ENCODE assay signal across 8 mouse cellular contexts in the genomic region with DNA sequence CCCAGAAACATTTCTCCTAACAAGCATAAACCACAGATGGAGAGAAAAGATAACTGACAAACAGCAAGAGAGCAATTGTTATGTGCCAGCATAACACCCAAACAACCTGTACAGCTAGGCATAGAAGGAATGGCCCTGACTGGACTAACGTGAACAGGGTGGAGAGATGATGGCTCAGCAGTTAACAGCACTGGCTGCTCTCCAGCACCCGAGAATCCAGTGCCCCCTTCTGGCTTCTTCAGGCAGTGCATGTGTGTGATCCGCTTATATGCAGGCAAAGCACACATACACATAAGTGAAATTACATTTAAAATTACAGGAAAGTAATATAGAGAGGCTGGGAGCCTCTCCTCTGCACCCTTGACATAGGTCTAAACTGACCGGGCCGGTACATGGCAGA. TPM values are rescaled to one million over a fixed set of nuclear protein-coding genes. Genes with fewer than 3 reads are reported as not detected.
A peak's percentile ranks its signal among the peaks of the same experiment; 100 is the strongest.
DNase-seq lines count a peak whose midpoint lies in the region; ATAC-seq and TF ChIP-seq lines count a peak whose summit lies in the region.

No protein-coding gene starts in this region.

- no peak overlapping the region for H3K27ac ChIP-seq in hindbrain, embryonic 14.5 days
- no peak overlapping the region for H3K27ac ChIP-seq in hindbrain, embryonic 12.5 days
- no peak overlapping the region for H3K27ac ChIP-seq in embryonic fibroblast, embryonic 13.5 days (ENCODE audit: insufficient read depth, low read length)
- H3K27ac ChIP-seq in small intestine, adult 2 months (ENCODE audit: insufficient read depth, low read depth, low read length): no peak overlapping the region

- H3K36me3 ChIP-seq in hindbrain, embryonic 14.5 days (replicated peaks; ENCODE audit: control insufficient read depth, insufficient read depth): peaks cover 12% of the 10 kb centered on the region
- H3K36me3 ChIP-seq in hindbrain, embryonic 12.5 days: 0 out of 2 replicates have a peak, but pooled peaks cover 4% of the 10 kb centered on the region
- peaks cover 32% of the 10 kb centered on the region for H3K36me3 ChIP-seq in small intestine, adult 2 months (ENCODE audit: control insufficient read depth, insufficient read depth, low read length)

- intact Hi-C loops in left cerebral cortex, postnatal 4 days (cut with DNase I): no loop called here

- no peaks in the 10 kb centered on the region for H3K9me3 ChIP-seq in hindbrain, embryonic 14.5 days (ENCODE audit: control insufficient read depth, low read length)
- H3K9me3 ChIP-seq in hindbrain, embryonic 12.5 days (replicated peaks): no peaks in the 10 kb centered on the region

- TF ChIP-seq POLR2A in embryonic fibroblast, embryonic 13.5 days (IDR thresholded peaks at IDR 0.05; ENCODE audit: low read depth, low read length): no peak
- no peak for TF ChIP-seq POLR2A in small intestine, adult 2 months (IDR thresholded peaks at IDR 0.05; ENCODE audit: low read depth, low read length)

- H3K27me3 ChIP-seq in hindbrain, embryonic 14.5 days (ENCODE audit: control insufficient read depth, insufficient read depth, low read length): no peaks in the 10 kb centered on the region
- no peaks in the 10 kb centered on the region for H3K27me3 ChIP-seq in hindbrain, embryonic 12.5 days
- H3K27me3 ChIP-seq in small intestine, adult 2 months (ENCODE audit: control insufficient read depth, insufficient read depth, low read length): no peaks in the 10 kb centered on the region

- peak; percentile 33; the same call in 1 of the 2 replicates for TF ChIP-seq CTCF in embryonic fibroblast, embryonic 13.5 days (IDR thresholded peaks at IDR 0.05; ENCODE audit: borderline replicate concordance, insufficient read depth, low read length)
- peak; percentile 67; the same call in 1 of the 2 replicates for TF ChIP-seq CTCF in small intestine, adult 2 months (IDR thresholded peaks at IDR 0.05; ENCODE audit: extremely low read depth, insufficient read length, insufficient replicate concordance, low read depth, low read length)

- ATAC-seq in hindbrain, embryonic 14.5 days (ENCODE audit: low FRiP score): no peak
- ATAC-seq in hindbrain, embryonic 12.5 days (ENCODE audit: low FRiP score): no peak

- H3K4me2 ChIP-seq in hindbrain, embryonic 14.5 days (replicated peaks): no peak overlapping the region
- no peak overlapping the region for H3K4me2 ChIP-seq in hindbrain, embryonic 12.5 days (replicated peaks)

- no peak overlapping the region for H3K9ac ChIP-seq in hindbrain, embryonic 14.5 days
- no peak overlapping the region for H3K9ac ChIP-seq in hindbrain, embryonic 12.5 days

- H3K4me3 ChIP-seq in hindbrain, embryonic 14.5 days (replicated peaks; ENCODE audit: low read length): no peak overlapping the region
- H3K4me3 ChIP-seq in hindbrain, embryonic 12.5 days: no peak overlapping the region
- no peak overlapping the region for H3K4me3 ChIP-seq in embryonic fibroblast, embryonic 13.5 days (ENCODE audit: insufficient read depth, low read length)
- no peak overlapping the region for H3K4me3 ChIP-seq in small intestine, adult 2 months (ENCODE audit: low read depth, low read length)

- peak; percentile 57 for DNase-seq in hindbrain, embryonic 14.5 days (ENCODE audit: low spot score)
- DNase-seq in CD8-positive naive resting alpha-beta T cell, adult 2 months (ENCODE audit: low read depth in 2 of 2, low spot score in 2 of 2): peak; percentile 28 to 47
- peak; percentile 42 for DNase-seq in WW6 (ENCODE audit: low read depth, low spot score)
- peak; percentile 23 for DNase-seq in left cerebral cortex, postnatal 4 days
- DNase-seq in gastrocnemius, adult 8-10 months (ENCODE audit: low spot score in 2 of 2): no peak

- WGBS in hindbrain, embryonic 14.5 days: 57% methylated on average over 5 of the region's 5 CpGs
- WGBS in hindbrain, embryonic 12.5 days: 54% methylated on average over 5 of the region's 5 CpGs
- 43% methylated on average over 5 of the region's 5 CpGs for WGBS in small intestine, adult 2 months

- H3K4me1 ChIP-seq in hindbrain, embryonic 14.5 days (replicated peaks; ENCODE audit: control insufficient read depth, insufficient read depth, low read length): no peaks in the 10 kb centered on the region
- no peaks in the 10 kb centered on the region for H3K4me1 ChIP-seq in hindbrain, embryonic 12.5 days
- no peaks in the 10 kb centered on the region for H3K4me1 ChIP-seq in embryonic fibroblast, embryonic 13.5 days (ENCODE audit: control insufficient read depth, insufficient read depth, low read length)
- no peaks in the 10 kb centered on the region for H3K4me1 ChIP-seq in small intestine, adult 2 months (ENCODE audit: control insufficient read depth, insufficient read depth, insufficient read length, low read length)

RNA-seq across cellular contexts. Expression of a gene that starts 16.2 kb away (rescaled TPM):
- polyA plus RNA-seq in hindbrain, embryonic 14.5 days (2014; fragmentation: Nextera tagmentation; extraction: Ambion mirVana): 7.6 and 10.0 TPM in 2 replicates
- 9.5 TPM in 2 replicates for polyA plus RNA-seq in hindbrain, embryonic 12.5 days (2016; fragmentation: Nextera tagmentation; extraction: Ambion mirVana)
- 14.0 and 14.5 TPM in 2 replicates for polyA plus RNA-seq in embryonic fibroblast, embryonic 13.5 days (2011; ENCODE audit: insufficient read length, low read depth, missing spikeins)
- total RNA-seq in left cerebral cortex, postnatal 4 days (2021): 1 to 10 TPM; 8.0 to 8.9 TPM
- polyA plus RNA-seq in small intestine, adult 2 months (2012; rRNA removed): 26.8 and 54.6 TPM in 2 replicates
- 10 to 100 TPM; 44.8 to 52.2 (median 51.3) TPM for total RNA-seq in gastrocnemius, adult 8-10 months (2022)

RNA-seq across cellular contexts. Expression of a gene that starts 16.4 kb away (rescaled TPM):
- 81.5 TPM in 2 replicates for polyA plus RNA-seq in hindbrain, embryonic 14.5 days (2014; fragmentation: Nextera tagmentation; extraction: Ambion mirVana)
- 69.2 and 72.4 TPM in 2 replicates for polyA plus RNA-seq in hindbrain, embryonic 12.5 days (2016; fragmentation: Nextera tagmentation; extraction: Ambion mirVana)
- 50.3 and 52.0 TPM in 2 replicates for polyA plus RNA-seq in embryonic fibroblast, embryonic 13.5 days (2011; ENCODE audit: insufficient read length, low read depth, missing spikeins)
- total RNA-seq in left cerebral cortex, postnatal 4 days (2021): 10 to 100 TPM; 47.4 to 49.4 TPM
- 8.2 and 10.6 TPM in 2 replicates for polyA plus RNA-seq in small intestine, adult 2 months (2012; rRNA removed)
- 10 to 100 TPM; 11.0 to 14.9 (median 12.4) TPM for total RNA-seq in gastrocnemius, adult 8-10 months (2022)

RNA-seq across cellular contexts. Expression of a gene that starts 38.9 kb away (rescaled TPM):
- polyA plus RNA-seq in hindbrain, embryonic 14.5 days (2014; fragmentation: Nextera tagmentation; extraction: Ambion mirVana): not detected in 2 replicates
- polyA plus RNA-seq in hindbrain, embryonic 12.5 days (2016; fragmentation: Nextera tagmentation; extraction: Ambion mirVana): not detected in 2 replicates
- not detected in 2 replicates for polyA plus RNA-seq in embryonic fibroblast, embryonic 13.5 days (2011; ENCODE audit: insufficient read length, low read depth, missing spikeins)
- not detected for total RNA-seq in left cerebral cortex, postnatal 4 days (2021)
- not detected in 2 replicates for polyA plus RNA-seq in small intestine, adult 2 months (2012; rRNA removed)
- total RNA-seq in gastrocnemius, adult 8-10 months (2022): not detected

RNA-seq across cellular contexts. Expression of a gene that starts 47.4 kb away (rescaled TPM):
- 1.3 and 1.5 TPM in 2 replicates for polyA plus RNA-seq in hindbrain, embryonic 14.5 days (2014; fragmentation: Nextera tagmentation; extraction: Ambion mirVana)
- polyA plus RNA-seq in hindbrain, embryonic 12.5 days (2016; fragmentation: Nextera tagmentation; extraction: Ambion mirVana): 0.66 and 0.68 TPM in 2 replicates
- polyA plus RNA-seq in embryonic fibroblast, embryonic 13.5 days (2011; ENCODE audit: insufficient read length, low read depth, missing spikeins): 0.74 TPM in 1 of 2 replicates, not detected in the other
- total RNA-seq in left cerebral cortex, postnatal 4 days (2021): 1 to 10 TPM in 1 of 2 experiments, under 1 TPM in 1; 0.98 to 1.1 TPM
- 1.8 and 3.2 TPM in 2 replicates for polyA plus RNA-seq in small intestine, adult 2 months (2012; rRNA removed)
- total RNA-seq in gastrocnemius, adult 8-10 months (2022): under 1 TPM in 3 of 4 experiments, not detected in 1; 0.24 to 0.40 (median 0.29) TPM

Comparison
In these comparisons a context has a peak if more than half of its experiments do, and no peak if none do; other contexts are left out.
1. DNase-seq: peak in hindbrain, embryonic 14.5 days (single experiment), CD8-positive naive resting alpha-beta T cell, adult 2 months (2 of 2), WW6 (single experiment) and left cerebral cortex, postnatal 4 days (single experiment); none in gastrocnemius, adult 8-10 months (0 of 2).